Mouse (Mus musculus): ENCODE results near the gene Lrpprc.

DNA sequence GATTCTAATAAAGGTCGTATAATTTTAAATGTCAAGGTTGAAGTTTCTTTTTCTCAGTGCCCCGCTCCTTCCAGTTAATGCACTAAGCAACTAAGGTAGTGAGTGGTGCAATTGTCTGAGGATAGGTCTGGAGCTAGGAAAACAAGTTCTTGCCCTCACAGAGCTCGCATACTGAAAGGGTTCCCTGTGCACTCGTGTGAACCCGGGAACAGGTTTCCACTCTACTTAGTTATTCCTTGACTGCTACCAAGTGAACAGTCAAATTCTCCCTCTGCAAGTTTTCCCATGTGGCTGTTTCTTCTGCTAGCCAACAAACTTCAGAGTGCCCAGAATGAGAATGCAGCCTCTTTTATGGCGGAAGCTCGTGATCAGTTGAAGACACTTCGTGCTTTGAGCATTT is 567 bp upstream of the Lrpprc start:
- TF ChIP-seq CTCF (IDR thresholded peaks at IDR 0.05) (no peak), POLR2A (IDR thresholded peaks at IDR 0.05; ENCODE audit: insufficient read depth, low read depth, low read length) (no peak)

Measured in heart, adult 2 months (tissue).